Mouse (Mus musculus): ENCODE measurements around the gene Fam167b. TPM values are rescaled to one million over a fixed set of nuclear protein-coding genes. Genes with fewer than 3 reads are reported as not detected.

Fam167b gene
- polyA plus RNA-seq, 1 experiment, result not detected

- Histone ChIP-seq H3K4me1 (ENCODE audit: control insufficient read depth, insufficient read depth, low read length) (no peaks in the 10 kb centered on the region), H3K27ac (ENCODE audit: insufficient read depth, low read length) (no peak overlapping the region), H3K4me3 (ENCODE audit: insufficient read depth, low read length) (no peak overlapping the region)
- no peak for TF ChIP-seq POLR2A (IDR thresholded peaks at IDR 0.05; ENCODE audit: low read depth, low read length)
Observed at GRCm38 (mm10) chr4:129580347-129580746, 2.0 kb upstream of the Fam167b start.

- Histone ChIP-seq H3K4me3 (ENCODE audit: insufficient read depth, low read length) (no peak overlapping the region), H3K27ac (ENCODE audit: insufficient read depth, low read length) (no peak overlapping the region), H3K4me1 (ENCODE audit: control insufficient read depth, insufficient read depth, low read length) (no peaks in the 10 kb centered on the region)
- TF ChIP-seq POLR2A (IDR thresholded peaks at IDR 0.05; ENCODE audit: low read depth, low read length) (no peak), CTCF (IDR thresholded peaks at IDR 0.05; ENCODE audit: borderline replicate concordance, insufficient read depth, low read length) (no peak)
Observed at GRCm38 (mm10) chr4:129577688-129578087, 661 bp downstream of the Fam167b start.

DNA sequence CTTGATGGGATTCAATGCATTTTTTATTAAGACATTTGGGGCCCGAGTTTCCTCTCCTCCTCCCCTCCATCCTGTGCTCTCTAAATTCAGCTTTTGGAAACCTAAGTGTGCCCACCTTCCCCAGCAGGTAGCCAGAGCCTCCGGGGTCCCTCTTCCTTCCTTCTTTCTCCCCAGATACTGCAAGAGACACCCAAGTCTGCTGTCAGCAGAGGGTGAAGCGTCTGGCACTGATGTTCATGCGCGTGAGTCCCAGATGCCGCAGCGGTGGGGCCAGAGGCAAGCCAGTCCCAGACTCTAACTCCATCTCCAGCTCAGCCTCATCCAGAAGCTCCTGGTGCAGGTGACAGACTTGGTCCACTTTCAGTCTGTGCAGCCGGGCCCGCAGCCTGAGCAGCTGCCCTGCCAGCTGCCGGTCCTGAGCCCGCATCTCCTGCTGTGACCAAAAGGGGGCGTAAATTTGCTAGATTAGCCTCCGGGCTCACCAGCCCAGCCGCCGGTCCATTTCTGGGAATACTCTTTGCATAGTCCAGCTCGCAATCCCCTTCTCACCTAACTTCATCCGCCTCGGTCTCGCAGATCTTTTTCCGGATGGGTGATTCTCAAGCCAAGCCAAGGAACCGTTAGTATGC lies 1.4 kb downstream of the Fam167b start:
- TF ChIP-seq CTCF (IDR thresholded peaks at IDR 0.05; ENCODE audit: borderline replicate concordance, insufficient read depth, low read length) (peak; percentile 30; the same call in 1 of the 2 replicates), POLR2A (IDR thresholded peaks at IDR 0.05; ENCODE audit: low read depth, low read length) (no peak)
- Histone ChIP-seq H3K4me1 (ENCODE audit: control insufficient read depth, insufficient read depth, low read length) (no peaks in the 10 kb centered on the region), H3K4me3 (ENCODE audit: insufficient read depth, low read length) (no peak overlapping the region), H3K27ac (ENCODE audit: insufficient read depth, low read length) (no peak overlapping the region)

DNA sequence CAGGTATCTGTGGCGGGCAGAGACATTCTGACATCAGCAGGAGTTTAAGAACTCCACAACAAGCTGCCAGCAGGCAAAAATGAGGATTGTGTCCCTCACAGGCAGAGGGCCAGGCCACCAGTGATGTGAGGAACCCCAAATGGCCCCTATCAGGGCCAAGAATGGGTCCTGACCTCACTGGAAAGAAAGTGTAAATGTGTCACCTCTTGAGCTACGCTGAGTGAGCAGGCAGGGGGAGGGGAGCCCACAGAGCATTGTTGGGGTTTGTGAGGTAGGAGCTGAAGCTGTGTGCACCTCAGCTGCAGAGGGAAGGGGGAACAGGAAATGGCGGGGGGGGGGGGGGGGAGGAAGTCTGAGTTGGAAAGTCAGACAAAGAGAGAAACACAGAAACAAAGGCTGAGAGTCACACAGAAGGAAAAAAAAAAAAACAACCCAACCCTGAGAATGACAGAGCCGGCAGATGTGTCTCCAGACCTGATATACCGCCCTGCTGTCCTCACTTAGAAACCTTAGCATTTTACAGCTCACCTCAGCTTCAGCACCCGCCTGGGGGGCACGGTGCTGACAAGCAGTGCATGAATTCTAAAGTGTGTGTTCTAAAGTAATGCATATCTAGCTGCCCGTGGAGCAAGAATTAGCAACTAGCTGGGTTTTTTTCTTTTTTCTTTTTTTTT lies 3.0 kb downstream of the Fam167b start:
- Histone ChIP-seq H3K4me1 (ENCODE audit: control insufficient read depth, insufficient read depth, low read length) (no peaks in the 10 kb centered on the region), H3K27ac (ENCODE audit: insufficient read depth, low read length) (no peak overlapping the region), H3K4me3 (ENCODE audit: insufficient read depth, low read length) (no peak overlapping the region)
- TF ChIP-seq CTCF (IDR thresholded peaks at IDR 0.05; ENCODE audit: borderline replicate concordance, insufficient read depth, low read length) (no peak), POLR2A (IDR thresholded peaks at IDR 0.05; ENCODE audit: low read depth, low read length) (no peak)

DNA sequence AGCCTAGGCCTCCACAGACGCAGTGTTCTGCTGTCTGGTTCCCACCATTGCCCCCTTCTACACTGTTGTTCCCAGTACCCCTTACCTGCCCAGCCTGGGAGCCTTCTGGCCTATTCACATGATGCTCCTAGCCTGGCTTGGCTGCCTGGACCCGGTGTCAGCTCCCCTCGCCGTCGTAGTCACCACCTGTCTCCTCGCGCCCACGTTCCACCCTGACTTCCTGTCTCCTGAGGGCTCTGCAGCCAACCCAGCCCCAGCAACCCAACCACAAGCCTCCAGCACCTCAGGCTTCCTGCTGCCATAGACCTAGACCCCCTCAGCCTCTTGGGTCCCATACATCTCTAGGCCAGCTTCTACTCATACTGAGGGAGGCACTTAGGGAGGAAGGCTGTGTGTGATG lies 4.9 kb downstream of the Fam167b start, which contains the start of gene Lck:
Lck (minus strand) TSS at position 212 of the 400 bp plus-strand sequence.
- TF ChIP-seq CTCF (IDR thresholded peaks at IDR 0.05; ENCODE audit: borderline replicate concordance, insufficient read depth, low read length) (no peak), POLR2A (IDR thresholded peaks at IDR 0.05; ENCODE audit: low read depth, low read length) (no peak)
- Histone ChIP-seq H3K4me1 (ENCODE audit: control insufficient read depth, insufficient read depth, low read length) (no peaks in the 10 kb centered on the region), H3K4me3 (ENCODE audit: insufficient read depth, low read length) (no peak within 1 kb of the TSS), H3K27ac (ENCODE audit: insufficient read depth, low read length) (no peak within 1 kb of the TSS)

- H3K4me3 ChIP-seq (ENCODE audit: insufficient read depth, low read length), result no peak overlapping the region
- no peak overlapping the region for H3K27ac ChIP-seq (ENCODE audit: insufficient read depth, low read length)
- TF ChIP-seq POLR2A (IDR thresholded peaks at IDR 0.05; ENCODE audit: low read depth, low read length) (no peak), CTCF (IDR thresholded peaks at IDR 0.05; ENCODE audit: borderline replicate concordance, insufficient read depth, low read length) (no peak)
- no peaks in the 10 kb centered on the region for H3K4me1 ChIP-seq (ENCODE audit: control insufficient read depth, insufficient read depth, low read length)
Observed at GRCm38 (mm10) chr4:129573093-129573370, 5.3 kb downstream of the Fam167b start.

DNA sequence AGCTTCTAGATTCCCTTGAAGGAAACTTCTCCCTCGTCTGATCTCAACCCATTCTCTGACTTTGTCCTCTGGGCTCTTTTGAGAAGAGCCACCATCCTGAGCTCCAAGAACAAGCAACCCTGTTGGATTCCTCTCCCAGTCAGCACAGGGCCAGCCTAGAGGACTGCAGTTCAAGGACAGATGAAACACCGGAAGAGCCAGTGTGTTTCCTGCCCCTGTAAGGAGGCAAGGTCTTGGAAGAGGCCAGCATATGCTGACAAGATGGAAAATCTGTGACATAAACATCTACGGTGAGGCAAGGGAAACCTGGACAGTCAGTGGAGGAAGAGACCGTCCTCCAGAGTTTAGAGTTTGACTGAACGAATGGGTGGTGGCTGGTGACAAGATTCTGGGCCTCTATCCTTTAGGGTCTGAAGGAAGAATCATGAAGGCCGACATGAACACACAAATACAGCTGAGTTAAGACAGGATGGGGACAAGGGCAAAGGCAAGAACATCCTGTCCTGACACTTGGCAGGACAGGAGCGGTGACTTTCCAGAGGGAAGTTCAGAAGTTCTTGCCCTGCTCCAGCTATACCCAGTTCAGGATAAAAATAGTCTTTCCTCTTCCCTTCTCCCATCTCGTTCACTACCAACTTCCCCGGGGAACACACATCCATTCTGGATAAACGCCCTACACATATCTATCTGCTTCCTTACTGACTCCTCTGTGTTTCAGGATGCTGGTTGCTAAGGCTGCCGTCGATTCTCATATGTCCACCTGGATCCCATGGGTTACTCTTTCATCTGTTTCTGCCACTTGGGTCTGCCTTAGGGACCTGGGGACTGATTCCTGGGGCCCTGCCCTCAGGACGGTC lies 5.9 kb downstream of the Fam167b start:
- Histone ChIP-seq H3K4me3 (ENCODE audit: insufficient read depth, low read length) (no peak overlapping the region), H3K27ac (ENCODE audit: insufficient read depth, low read length) (no peak overlapping the region), H3K4me1 (ENCODE audit: control insufficient read depth, insufficient read depth, low read length) (no peaks in the 10 kb centered on the region)
- no peak for TF ChIP-seq POLR2A (IDR thresholded peaks at IDR 0.05; ENCODE audit: low read depth, low read length)
- TF ChIP-seq CTCF (IDR thresholded peaks at IDR 0.05; ENCODE audit: borderline replicate concordance, insufficient read depth, low read length), result no peak

DNA sequence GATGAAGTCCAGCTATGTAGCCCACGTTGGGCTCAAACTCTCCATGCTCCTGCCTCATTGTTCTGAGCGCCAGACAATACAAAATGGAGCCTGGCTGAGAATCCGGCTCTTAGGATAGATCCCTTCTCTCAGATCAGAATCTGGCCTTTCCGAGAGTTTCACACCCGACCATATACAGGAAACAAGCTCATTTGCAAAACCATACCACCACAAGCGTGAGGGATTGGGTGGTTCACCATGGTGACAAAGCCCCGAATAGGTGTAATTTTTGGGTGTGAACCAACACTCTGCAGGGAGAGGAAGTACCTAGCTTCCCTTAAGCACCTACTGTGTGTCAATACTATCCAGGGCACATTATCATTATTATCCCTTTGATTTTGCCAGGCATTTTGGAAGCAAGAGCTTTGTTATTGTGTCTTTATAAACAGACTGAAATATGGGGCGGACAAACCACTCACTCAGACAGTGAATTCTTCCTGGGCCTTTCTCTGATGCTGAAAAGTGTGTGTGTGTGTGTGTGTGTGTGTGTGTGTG lies 6.7 kb downstream of the Fam167b start:
- H3K27ac ChIP-seq (ENCODE audit: insufficient read depth, low read length), result no peak overlapping the region

GRCm38 (mm10) chr4:129570028-129570427 lies 8.3 kb downstream of the Fam167b start:
- Histone ChIP-seq H3K27ac (ENCODE audit: insufficient read depth, low read length) (no peak overlapping the region), H3K4me3 (ENCODE audit: insufficient read depth, low read length) (no peak overlapping the region), H3K4me1 (ENCODE audit: control insufficient read depth, insufficient read depth, low read length) (no peaks in the 10 kb centered on the region)
- TF ChIP-seq CTCF (IDR thresholded peaks at IDR 0.05; ENCODE audit: borderline replicate concordance, insufficient read depth, low read length) (no peak), POLR2A (IDR thresholded peaks at IDR 0.05; ENCODE audit: low read depth, low read length) (no peak)

More for the DNA sequence above, 6.7 kb downstream of the Fam167b start:
- no peak overlapping the region for H3K4me3 ChIP-seq (ENCODE audit: insufficient read depth, low read length)
- TF ChIP-seq POLR2A (IDR thresholded peaks at IDR 0.05; ENCODE audit: low read depth, low read length) (no peak), CTCF (IDR thresholded peaks at IDR 0.05; ENCODE audit: borderline replicate concordance, insufficient read depth, low read length) (no peak)
- no peaks in the 10 kb centered on the region for H3K4me1 ChIP-seq (ENCODE audit: control insufficient read depth, insufficient read depth, low read length)
